Mouse (Mus musculus): Measurements from ENCODE around the gene Cc2d1a.

Gene Cc2d1a

DNA sequence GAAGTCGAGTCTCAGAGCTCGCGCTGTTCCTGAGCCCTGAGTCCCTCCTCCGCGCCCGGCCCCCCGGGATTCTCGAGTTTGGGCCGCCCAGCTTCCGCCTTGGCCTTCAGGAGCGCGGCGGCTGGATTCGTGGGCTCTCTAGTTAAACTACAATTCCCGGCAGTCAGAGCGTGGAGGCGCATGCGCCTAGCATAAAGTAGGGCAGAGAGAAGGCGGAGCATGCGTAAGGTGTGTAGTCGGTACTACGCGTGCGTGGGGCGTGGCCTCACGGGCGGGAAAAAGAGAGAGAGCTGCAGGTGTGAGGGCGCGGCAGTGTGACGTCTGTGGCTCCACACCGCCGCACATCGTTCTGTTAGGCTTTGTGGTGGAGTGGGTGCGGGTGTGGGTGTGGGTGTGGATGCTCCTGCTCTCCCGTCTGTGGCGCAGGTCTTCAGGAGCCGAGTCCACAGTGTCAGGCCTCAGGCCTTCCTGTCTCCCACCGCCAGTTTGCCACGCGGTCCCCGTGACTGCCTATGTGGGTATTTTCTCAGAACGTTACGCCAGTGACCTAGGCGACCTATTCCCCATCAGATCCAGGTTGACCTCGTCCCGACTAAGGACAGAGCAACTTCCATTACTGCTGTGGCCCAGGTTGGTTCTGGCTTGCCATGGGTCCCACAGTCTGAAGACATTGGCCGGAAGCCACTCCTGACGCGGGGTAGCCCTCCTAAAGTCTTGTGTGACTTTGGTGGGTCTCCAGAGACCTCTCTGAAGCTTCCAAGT, at the start of gene Cc2d1a, which contains the start of gene 4930432K21Rik:
Cc2d1a (minus strand) TSS at position 168 of the 762 bp plus-strand sequence.
4930432K21Rik (plus strand) TSS at position 257 of the 762 bp plus-strand sequence.
- peak; percentile 92 to 94 for DNase-seq (ENCODE audit: low spot score in 2 of 2)

DNA sequence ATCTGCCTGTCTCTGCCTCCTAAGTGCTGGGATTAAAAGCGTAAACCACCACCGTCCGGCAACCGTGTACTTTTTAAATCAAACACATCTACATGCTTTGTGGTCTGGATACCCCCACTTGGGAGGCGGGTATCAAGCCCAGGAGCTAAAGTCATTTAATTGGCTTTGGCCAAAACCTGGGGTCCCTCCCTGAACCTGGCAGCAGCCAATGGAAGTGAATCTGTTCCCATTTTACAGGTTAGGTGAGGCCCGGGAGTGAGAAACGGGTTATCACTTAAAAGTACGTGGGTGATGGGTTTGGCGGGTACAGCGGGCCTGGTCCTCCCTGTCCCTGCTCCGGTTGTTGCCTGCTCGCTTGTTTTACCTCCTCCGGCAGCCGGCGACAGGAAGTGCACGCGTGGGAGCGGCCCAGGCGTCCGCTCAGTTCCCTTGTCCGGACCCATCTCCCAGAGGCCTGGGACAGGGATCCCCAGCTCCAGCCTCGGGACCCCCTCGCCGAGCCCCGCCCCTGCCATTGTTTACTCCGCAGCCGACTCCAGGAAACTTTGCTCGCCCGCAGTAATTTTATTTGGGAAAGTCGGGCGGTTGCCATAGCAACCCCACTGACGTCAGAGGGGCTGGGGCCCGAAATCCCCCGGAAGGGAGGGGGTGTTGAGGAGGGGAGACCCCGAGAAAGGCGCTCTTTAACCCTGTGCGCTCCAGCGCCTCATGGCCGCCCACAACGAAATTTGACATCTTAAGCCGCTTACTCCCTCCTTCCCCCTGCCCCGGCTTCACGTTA, 49.6 kb upstream of the Cc2d1a start:
- DNase-seq (ENCODE audit: low spot score in 2 of 2), result peak; percentile 95 to 96

DNA sequence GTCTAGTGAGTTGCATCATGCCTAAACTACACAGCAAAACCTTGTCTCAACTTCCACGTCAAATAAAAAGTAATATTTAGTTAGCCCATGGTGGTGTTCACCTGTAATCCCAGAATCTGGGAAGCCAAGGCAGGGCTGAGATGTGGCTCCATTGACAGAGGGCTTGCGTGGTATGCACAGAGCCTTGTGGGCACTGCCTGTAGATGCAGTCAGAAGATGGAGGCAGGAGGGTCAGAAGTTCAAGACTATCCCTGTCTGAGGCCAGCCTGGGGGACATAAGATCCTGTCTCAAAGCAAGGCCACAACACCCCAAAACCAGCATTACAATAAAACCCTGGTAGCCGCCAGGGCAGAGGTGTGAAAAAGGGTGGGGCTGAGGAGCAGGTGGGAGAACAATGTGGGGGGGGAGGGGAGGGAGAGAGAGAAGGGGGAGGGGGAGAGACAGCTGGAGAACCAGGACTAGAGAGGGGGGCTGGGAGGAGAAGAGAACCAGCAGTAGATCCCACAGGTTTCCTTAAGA, 46.5 kb upstream of the Cc2d1a start:
- DNase-seq (ENCODE audit: low spot score in 2 of 2), result no peak

DNA sequence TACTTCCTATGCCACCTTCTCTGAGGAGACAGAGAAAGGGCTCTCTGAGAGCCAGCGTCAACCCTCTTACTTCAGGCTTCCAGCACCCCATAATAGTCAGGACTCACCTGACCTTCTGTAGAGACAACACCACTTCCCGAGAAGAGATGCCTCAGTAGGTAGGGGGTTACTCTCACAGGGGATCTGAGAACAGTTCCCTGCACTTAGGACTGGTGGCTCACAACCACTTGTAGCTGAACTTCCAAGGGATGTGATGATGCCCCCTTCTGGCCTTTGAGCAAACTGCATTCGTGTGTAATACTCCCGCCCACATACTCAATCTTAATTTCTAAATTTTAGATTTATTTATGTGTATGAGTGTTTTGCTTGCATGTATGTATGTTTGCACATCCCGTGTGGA, 45.8 kb upstream of the Cc2d1a start:
- DNase-seq (ENCODE audit: low spot score in 2 of 2), result no peak

- DNase-seq (ENCODE audit: low spot score in 2 of 2), result no peak
These were observed 45.4 kb upstream of the Cc2d1a start for GRCm38 (mm10) chr8:84193161-84193560.

- DNase-seq (ENCODE audit: low spot score in 2 of 2), result peak; percentile 82 to 88
These were observed 44.8 kb upstream of the Cc2d1a start for GRCm38 (mm10) chr8:84192555-84192954.

DNA sequence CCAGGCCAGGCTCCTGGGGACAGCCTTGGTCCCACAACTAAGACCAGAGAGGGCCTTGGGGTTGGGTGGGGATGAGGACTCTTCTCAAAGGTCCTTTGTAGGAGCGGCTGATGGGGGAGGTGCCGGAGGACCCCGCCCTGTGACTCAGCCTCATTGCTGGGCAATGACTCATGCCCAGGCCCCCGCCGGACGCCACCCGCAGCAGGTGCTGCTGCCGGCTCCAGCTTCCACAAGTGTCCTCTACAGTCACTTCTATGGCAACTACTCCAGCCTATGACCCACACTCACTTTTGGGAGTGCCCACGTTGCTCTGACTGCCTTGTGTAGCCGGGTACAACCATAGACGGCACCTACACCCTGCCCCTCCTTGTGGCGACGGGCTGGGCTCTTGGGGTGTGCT, 44.3 kb upstream of the Cc2d1a start:
- DNase-seq (ENCODE audit: low spot score in 2 of 2), result peak; percentile 87 to 90

DNA sequence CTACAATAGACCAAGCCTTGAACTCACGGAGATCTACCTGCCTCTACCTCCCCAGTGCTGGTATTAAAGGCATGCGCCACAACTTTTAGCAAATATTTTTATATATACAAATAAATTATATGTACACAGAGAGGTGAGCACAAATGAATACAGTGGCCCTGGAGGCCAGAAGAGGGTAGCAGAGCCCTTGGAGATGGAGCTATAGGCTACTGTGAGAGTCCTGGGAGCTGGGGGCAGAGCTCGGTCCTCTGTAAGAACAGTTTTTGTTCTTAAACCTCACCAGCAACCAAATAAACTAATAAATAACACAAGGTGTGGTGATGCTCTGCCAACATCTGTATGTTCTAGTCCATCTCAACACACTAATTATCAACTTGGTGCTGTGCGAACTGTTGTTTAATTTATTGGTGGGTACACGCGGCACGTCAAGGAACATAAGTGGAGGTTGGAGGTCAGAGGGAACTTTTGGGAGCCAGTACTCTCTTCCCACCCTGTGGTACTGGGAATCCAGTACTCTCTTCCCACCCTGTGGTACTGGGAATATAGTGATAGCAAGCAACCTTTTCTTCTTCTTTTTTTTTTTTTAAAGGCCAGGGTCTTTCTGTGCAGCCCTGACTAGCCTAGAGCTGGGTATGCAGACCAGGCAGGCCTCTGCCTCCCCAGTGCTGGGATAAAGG, 42.6 kb upstream of the Cc2d1a start:
- no peak for DNase-seq (ENCODE audit: low spot score in 2 of 2)

GRCm38 (mm10) chr8:84189603-84190002, 41.9 kb upstream of the Cc2d1a start:
- DNase-seq (ENCODE audit: low spot score in 2 of 2), result peak; percentile 89 to 92

- no peak for DNase-seq (ENCODE audit: low spot score in 2 of 2)
These were observed 40.9 kb upstream of the Cc2d1a start for GRCm38 (mm10) chr8:84188671-84189070.

- DNase-seq (ENCODE audit: low spot score in 2 of 2), result peak; percentile 53 to 76
These were observed 39.5 kb upstream of the Cc2d1a start for GRCm38 (mm10) chr8:84187065-84187755.

DNA sequence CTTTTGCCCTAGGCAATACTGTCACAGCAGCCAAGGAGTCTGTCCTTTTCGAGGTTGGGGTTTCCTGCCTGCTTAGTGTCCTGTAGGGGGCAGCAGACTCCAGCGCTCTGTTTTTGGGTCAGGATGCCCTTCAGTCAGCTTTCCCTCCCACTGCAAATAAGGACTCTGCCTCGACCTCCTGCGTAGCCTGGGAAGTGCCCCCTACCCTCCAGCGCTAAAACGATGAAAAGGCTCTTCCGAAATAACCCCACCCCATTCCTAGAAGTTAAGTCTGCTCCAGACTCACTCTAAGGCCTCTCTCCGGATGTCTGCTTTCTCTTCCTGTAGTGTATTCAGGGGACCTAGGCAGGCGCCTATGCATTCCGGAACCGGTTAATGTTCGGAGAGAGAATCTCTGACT, 38.8 kb upstream of the Cc2d1a start:
- peak; percentile 79 to 87 for DNase-seq (ENCODE audit: low spot score in 2 of 2)

DNA sequence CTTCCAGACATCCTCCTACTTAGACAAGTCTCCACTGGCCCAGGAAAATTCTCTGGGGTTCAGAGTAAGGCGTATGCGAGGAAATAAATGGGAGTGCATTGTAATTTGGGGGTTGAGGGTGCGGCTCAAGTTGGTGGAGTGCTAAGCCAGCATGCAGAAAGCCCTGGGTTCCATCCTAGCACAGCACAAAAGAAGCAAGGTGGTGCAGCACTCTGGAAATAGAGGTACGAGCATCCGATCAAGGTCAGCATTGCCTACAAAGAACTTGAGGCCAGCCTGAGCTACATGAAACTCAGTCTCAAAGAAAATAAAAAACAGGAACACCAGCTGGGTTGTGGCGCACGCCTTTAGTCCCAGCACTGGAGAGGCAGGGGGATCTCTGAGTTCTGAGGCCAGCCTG, 37.4 kb upstream of the Cc2d1a start, which contains the start of gene Nanos3:
Nanos3 (minus strand) TSS at position 101 of the 400 bp plus-strand sequence.
- DNase-seq (ENCODE audit: low spot score in 2 of 2), result no peak

GRCm38 (mm10) chr8:84184085-84185043, 36.6 kb upstream of the Cc2d1a start:
- no peak for DNase-seq (ENCODE audit: low spot score in 2 of 2)

GRCm38 (mm10) chr8:84183261-84184084, 35.7 kb upstream of the Cc2d1a start:
- no peak for DNase-seq (ENCODE audit: low spot score in 2 of 2)

GRCm38 (mm10) chr8:84182833-84183232, 35.1 kb upstream of the Cc2d1a start:
- DNase-seq (ENCODE audit: low spot score in 2 of 2), result no peak

- no peak for DNase-seq (ENCODE audit: low spot score in 2 of 2)
These were observed 32.9 kb upstream of the Cc2d1a start for GRCm38 (mm10) chr8:84180530-84181190.

DNA sequence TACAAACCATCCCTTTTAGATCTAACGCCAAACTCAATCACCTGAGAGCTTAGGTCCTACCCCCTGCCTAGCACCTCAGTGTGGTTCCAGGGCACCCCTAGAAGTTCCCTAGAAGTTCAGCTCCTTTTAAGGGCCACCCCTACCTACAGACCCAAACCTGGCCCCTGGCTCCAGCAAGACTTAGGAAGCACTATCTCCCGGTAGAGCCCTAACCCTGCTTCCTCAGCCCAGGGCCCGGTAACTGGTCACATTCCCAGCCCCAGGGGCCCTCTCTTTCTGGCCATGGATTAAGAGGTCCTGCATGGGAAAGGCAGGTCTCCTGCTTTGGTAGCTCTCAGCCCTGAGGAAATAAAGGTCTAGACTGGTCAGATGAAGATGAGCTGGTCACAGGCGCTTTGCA, 32.2 kb upstream of the Cc2d1a start:
- no peak for DNase-seq (ENCODE audit: low spot score in 2 of 2)

DNA sequence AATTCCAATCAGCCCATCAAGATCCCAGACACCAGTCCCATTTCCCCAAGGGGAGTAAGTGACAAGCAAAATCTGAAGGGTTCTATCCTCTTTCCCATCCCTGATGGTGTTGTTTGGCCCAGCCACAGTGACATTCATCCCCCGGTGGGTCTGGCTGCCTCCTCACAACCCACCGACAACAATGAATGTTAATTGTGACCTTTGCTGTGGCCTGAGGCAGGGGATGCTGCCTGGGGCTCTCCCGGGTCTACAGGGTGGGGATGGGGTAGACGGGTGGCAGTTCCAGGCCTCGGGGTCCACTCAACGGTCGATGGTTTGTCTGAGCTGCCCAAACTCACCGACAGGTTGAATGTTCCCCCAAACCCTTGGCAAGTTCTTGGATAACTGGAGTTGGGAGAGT, 30.9 kb upstream of the Cc2d1a start:
- no peak for DNase-seq (ENCODE audit: low spot score in 2 of 2)
